Mouse (Mus musculus) frontal cortex, postnatal 10 days (tissue): ENCODE measurements around the gene Casp2.

Source experiments
- DNase-seq, 2 experiments: peaks; one replicate each; pipeline ENCODE4 v3.0.0; 2022; ENCODE audit warnings: low spot score in 2 of 2, mixed read lengths in 1 of 2

Gene Casp2

DNA sequence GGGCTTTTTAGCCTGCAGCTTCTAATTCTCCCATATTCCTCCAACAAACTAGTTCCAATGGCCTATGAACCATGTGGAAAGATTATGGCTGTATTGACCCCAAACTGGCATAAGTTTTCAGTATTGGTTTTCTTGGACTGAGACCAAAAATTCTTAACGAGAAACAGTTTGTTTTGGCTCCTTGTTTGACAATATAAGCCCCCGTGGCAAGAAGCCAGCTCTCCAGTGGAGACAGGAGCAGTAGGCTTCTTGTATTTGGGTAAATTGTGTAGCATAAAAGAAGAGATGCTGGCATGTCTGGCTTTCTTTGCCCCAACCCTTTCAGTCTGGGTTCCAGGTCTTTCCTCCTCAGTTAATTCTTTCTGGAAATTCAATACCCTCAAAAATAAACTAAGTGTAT, 11.4 kb downstream of the Casp2 start:
- no peak for DNase-seq

DNA sequence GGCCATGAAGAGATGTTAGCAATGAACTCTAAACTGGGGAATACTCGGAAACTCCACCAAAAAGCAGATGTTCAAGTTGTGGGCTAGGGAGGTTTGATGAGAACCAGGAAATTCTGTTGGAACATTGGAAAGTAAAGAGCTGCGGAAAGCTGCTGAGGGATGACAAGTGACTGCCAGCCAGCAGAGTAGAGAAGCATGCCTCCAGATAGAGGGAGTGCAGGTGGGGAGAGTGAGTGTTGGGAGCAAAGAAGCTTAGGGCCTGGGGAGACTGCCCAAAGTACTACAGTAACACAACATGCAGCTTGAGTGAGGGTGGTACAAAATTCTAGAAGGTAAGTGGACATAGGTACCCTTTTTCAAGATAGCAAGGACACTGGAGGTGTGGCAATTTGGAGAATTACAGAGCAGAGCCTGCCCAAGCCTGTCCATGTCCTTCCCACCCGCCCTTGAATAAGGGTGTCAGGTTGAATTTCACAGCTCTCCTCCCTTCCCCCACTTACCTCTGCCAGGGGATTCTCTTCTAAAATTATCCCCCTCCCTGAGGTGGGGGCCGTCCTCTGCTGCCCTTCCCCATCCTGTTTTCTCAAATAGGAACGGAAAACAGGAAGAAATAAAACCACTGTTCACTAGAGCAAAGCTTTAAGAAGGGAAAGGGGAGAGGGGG, 18.2 kb downstream of the Casp2 start:
- no peak for DNase-seq

DNA sequence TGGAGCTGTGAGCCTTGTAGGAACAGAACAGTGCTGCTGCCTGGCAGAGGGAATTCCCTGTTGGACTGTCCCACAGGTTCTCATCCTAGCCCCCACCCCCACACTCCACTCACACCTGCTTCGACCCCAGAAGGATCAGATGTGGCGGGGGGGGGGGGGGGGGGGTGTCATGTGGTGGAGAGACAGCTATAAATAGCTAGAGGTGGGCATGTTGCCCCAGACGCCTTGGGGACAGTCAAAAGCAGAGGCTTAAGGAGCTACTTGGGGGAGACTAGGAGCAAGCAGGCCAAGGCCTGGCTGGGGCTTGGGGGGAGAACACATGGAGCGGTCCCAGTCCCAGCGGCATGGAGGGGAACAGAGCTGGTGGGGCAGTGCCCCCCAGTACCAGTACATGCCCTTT, 21.7 kb downstream of the Casp2 start, which contains the start of gene Clcn1:
Clcn1 (plus strand) TSS at position 238 of the 400 bp plus-strand sequence.
- DNase-seq = no peak

DNA sequence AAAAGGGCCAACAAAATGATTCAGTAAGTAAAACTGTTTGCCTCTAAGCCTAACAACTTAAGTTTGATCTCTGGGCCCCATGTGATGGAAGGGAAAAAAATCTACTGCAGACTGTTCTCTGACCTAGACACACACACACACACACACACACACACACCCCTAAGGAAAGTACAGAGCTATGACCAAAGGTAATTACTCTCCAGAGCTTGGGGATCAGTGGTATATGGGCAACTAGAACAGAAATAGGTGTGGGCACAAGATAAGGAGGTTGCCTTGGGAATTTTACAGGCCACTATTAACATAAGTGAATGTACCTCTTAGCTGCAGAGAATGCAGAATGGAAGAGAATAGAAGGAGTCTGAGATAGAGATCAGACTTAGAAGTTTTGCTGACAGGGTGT, 22.8 kb downstream of the Casp2 start:
- no peak for DNase-seq

DNA sequence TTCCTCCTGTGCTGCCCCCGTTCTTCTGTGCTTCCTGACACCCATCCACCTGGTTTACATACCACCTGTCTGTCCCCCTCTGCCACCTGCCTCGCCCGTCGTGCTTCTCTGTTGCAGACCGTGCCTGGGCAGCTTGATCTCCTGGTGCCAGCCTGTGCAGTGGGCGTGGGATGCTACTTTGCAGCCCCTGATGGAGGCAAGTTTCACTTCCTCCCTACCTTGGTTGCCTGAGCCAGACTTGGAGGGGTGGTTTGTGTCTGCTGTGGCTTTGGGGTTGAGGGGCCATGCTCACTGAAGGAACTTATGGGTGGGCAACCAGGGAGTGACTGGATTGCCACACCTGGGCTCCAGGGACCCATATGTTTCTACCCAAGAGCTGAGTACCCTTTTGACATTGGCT, 28.5 kb downstream of the Casp2 start:
- DNase-seq = no peak

DNA sequence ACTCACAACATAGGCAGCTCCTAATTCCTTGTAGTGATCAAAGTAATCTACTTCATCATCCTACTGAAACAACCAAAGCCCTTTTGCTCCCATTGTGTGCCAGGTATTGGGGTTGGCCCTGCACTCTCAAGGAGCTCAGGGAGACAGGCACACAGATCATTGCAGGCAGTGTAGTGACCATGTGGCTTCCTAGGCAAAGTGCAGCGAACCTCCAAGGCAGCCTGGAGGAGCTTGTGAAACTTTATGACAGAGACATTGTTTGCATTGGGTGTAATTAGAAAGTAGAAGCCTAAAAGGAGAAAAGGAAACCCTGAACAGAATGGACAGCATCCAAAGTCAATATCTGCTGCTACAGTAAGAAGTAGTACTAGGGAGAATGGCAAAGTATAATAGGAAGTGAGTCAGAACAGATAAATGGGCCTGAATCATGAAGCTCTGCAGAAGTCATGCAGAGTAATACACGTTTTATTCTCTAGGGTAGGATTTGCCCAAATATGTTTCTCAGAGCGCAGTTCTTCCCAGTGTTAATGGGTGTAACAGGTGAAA, 30.8 kb downstream of the Casp2 start:
- no peak for DNase-seq

DNA sequence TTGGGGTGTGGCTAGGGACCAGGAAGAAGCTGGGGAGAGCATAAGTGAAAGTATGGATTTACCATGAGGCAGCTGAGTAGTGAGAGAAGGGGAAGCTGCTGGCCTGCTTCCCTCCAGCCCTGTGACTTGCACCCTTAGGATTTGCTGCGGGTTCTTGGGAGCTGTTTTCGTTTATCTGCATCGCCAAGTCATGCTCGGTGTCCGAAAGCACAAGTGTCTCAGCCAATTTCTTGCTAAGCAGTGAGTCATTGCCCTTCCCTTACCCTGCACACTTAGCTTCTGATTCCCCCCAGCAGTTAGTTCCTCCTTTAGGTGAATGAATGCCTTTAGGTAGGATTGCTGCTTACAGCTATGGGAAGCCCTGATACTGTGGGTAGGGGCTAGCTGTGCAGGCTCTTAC, 34.6 kb downstream of the Casp2 start:
- DNase-seq = no peak

DNA sequence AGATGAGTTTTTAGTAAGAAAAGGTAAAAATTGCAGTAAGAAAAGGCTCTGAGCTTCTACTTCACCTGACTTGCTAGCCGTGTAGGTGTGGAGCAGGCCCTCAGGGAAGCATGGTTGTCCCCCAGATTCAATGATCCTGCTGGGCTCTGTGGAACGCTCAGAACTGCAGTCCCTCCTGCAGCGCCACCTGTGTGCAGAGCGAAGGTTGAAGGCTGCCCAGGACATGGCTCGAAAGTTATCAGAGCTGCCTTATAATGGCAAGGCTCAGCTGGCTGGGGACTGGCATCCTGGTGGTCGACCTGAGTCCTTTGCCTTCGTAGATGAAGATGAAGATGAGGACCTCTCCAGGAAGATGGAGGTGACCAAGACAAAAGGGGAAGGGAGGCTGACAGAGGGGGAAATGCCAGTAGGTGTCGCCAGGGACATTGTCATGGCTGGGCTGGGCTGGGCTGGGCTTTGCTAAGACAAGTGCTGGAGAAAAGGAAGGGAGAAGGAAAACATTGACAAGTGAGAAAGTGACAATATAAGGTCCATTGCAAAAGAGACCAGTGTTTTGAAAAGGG, 45.1 kb downstream of the Casp2 start:
- DNase-seq = no peak

DNA sequence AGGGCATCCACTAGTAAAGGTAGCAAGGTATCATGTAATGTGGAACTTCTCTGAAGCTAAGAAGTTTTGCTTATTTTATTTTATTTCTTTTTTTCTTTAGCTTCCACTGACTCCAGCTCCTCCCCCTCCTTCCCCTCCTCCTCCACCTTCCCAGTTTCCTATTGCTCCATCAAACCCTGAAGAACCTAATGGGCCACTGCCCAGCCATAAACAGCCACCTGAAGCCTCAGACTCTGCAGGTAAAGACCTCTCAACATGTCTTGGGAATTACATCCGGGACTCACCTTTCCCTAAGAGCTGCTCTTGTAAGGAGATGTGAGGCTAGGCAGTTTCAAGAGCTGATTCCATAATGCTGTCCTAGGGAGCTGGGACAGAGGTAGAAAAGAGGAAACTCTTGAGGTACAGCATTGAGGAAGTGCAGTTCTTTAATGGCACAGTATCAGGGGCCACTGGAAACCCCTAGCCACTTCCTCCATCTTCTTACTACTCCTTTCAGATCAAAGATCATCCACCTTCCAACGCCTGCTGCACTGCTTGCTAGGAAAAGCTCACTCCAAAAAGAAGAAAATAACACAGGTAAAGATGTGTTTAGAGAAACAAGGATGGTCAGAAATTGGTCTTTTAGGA, 45.8 kb downstream of the Casp2 start:
- no peak for DNase-seq

DNA sequence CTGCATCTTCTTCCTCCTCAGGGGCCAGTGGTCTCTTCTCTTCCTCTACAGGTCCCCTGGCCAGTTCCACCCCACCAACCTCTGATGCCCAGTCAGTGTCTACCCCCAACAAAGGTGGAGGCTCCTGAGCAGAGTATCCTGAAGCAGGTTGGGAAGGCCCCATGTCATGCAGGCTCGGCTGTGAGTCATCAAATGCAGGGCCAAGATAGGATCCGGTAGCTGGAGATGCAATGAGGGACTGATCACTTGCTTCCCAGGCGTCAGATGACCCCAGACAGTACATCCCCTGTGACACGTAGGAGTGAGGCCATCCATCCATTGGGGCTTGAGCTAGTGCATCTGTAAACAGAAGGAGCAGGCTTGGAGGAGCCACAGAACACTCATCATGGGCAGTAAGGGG, 53.5 kb downstream of the Casp2 start:
- no peak for DNase-seq

DNA sequence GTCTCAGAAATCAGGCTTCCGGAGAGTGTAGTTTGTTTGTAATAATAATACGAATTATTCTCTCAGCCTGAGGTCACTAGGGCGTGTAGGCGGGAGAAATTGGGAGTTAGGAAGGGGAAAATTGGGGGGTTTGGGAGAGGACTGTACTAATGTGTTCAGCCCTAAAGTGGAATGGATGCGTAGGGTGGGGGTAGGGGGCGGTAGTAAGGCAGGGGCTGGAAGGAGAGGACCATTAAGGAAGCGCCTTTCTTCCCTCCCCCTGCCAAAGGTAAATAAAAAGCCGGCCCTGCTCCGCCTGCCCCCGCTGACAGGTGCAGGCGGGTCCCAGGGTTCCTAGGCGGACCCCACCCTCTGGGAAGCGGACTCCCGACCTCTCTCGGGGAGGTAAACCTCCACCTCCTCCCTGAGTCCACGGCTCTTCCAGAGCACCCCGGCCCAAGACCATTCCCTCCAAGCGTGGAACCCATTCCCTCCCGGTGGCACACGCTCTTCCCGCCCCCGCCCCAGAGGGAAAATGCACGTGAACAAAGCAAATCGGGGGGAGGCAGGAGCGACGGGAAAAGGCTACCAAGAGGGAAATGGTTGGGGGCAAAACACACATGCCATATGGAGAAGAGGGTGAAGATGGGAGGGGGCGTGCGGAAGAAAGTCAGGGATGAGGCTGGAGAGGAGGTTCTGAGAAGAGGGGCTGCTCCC, 58.7 kb downstream of the Casp2 start:
- no peak for DNase-seq

DNA sequence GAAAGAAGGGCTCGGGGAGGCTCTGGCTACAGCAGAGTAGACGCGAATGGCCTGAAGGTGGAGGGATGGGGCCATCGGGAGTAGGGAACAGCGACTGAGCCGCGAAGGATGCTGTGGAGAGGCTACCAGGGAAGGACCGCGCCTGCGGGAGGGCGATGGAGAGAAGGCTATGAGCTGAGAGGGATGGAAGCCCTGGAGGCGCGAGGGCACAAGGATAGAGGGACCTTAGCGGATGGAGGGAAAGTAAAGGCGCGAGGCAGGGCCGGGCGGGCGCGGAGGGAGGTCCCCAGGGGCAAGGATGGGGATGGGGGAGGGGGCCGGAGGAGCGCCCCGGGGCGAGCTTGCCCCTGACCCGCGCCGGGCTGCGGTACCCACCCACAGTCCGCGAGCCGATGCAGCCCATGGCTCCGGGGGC, 59.3 kb downstream of the Casp2 start:
- peak in 1 of 2 experiments; percentile 43 for DNase-seq

DNA sequence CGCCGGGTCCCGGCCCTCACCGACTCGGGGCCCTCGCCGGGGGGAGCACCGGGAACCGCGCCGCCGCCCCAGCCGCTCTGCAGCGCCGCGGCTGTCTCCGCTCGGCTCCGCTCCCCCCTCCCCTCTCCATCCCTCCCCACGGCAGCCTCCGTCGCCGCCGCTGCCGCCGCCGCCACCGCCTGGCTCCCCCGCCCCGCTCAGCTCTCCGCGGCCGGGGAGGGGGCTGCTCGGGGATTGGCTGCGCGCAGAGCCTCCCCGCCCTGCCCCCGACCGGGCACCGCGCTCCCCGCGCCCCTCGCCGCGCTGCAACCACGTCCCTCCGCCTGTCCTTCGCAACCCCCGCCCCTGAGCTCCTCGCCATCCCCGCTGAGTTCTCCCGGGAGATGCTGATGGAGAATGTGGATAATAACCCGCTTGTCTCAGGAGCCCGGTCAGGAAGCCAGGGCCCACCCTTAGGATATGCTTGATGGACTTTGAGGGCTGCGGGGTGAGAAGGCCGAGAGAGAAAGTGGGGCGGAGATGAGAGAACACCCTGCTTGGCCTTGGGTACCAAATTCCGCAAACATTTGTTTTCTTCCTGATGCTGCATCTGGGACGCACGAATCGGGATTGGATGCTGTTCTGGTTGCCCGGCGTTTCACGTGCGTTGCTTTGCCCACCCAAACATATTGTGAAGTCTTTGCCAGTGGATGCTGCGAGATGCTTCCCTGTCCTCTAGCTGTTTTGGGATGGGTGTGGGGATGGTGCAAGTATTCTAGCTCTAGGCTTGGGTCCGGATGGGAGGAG, 59.9 kb downstream of the Casp2 start, which contains the start of gene Fam131b:
Fam131b (minus strand) TSS at position 162 of the 786 bp plus-strand sequence.
- DNase-seq = peak; percentile 62 to 79

DNA sequence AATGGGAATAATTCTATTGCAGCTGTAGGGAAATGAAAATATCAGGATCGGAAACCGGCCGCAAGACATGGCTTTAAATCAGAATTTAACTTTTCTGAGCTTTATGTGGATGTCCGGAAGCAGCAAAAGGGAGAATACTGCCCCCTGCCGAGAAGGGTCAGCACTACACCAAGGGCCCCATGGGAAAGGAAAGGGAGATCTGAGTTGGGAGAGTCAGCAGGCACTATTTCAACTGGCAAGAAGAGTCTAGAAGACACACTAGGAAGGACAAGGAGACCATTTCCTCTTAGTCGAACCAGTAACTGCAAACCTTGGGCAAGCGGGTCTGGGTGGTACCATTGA, 60.5 kb downstream of the Casp2 start:
- DNase-seq = peak; percentile 67 to 79

DNA sequence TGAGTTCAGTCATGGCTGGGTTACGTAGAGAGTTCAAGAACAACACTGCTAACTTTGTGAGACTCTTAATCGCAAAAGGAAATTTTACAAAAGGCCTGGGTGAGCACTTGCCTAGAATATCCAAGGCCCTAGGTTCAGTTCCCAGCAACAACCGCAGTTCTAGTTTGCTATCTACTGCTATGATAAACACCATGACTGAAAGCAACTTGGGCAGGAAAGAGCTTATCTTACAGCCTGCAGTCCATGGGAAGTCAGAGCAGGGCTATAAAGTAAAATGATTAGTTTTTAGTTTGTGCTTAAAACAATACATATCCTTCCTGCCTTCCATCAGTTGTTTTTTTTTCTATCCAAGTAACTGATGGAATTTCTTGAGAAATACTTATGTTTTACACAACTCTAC, 61.7 kb downstream of the Casp2 start:
- DNase-seq = no peak

DNA sequence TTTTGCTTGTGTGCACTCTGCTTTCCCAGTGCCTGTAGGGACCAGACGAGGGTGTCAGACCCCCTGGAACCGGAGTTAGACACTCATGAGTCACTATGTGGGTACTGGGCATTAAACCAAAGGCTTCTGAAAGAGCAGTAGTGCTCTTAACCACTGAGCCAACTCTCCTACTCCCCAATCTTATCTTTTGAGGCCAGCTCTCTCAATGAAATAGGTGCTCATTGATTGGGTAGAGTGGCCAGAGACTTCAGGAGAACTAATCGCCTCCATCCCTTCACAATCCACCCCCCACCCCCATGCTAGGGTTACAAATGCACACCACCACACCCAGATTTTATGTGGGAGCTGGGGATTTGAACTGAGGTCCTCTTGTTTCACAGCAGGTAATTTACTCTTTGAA, 64.0 kb downstream of the Casp2 start:
- DNase-seq = no peak

DNA sequence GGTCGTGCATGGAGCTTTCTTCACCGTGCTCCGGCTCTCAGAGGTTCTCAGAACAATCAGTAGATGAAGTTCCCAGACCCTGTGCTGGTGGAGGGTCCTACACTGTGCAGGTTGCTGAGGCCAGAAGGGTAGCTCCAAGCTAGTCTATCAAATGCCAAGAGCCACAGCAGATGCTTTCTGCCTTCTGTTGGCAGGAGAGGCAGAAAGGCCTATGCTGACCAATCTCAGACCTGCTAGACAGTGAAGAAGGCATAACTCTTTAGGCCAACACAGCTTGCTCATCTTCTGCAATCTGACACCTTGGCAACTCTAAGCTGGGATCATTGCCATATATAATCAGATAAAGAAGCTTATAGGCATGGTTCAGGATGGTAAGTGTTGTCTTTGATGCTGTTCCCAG, 65.4 kb downstream of the Casp2 start:
- no peak for DNase-seq

DNA sequence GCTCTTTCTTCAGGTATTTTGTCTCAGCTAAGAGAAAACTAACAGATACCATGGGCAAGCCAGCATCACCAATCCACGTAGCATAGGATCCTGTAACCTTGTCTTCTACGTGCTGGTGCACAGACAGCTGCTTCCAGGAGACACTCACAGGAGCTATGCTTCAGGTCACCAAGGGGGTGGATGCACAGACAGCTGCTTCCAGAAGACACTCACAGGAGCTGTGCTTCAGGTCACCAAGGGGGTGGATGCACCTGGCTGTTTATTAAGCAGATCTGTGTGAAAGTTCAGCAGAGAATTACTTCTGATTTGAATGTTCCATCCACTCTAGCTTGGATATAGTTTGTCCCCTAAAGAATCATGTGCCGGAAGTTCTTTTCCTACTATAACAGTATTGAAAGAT, 66.2 kb downstream of the Casp2 start:
- no peak for DNase-seq
